Mouse (Mus musculus) erythroblast, adult 5-6 weeks (primary cell): Measurements from ENCODE around the gene Clec16a. TPM values are rescaled to one million over a fixed set of nuclear protein-coding genes. Genes with fewer than 3 reads are reported as not detected.

ENCODE experiments used
- ATAC-seq: replicated peaks from 2 replicates; pipeline ENCODE4 v1.8.0; 2016; ENCODE audit warnings: moderate number of reproducible peaks, mild to moderate bottlenecking, moderate TSS enrichment, inconsistent platforms; ENCODE audit not compliant: poor library complexity, low FRiP score, severe bottlenecking
- total RNA-seq, 2 experiments: library from RNA; stranded (forward) in 1 of 2; stranded (reverse) in 1 of 2; fragments of 150-400 nt in 1 of 2; fragments of 200-764, 138-1000 nt in 1 of 2; gene quantifications; 2 replicates each; pipeline versions ENCODE4 v1.2.3 to v1.2.4; 2015 to 2017; ENCODE audit warnings: low replicate concordance in 2 of 2

Gene Clec16a
- total RNA-seq, 2 experiments from 2014 or later, result 4.0 to 5.4 TPM

GRCm38 (mm10) chr16:10637898-10638297 is 92.8 kb downstream of the Clec16a start:
- no peak for ATAC-seq

DNA sequence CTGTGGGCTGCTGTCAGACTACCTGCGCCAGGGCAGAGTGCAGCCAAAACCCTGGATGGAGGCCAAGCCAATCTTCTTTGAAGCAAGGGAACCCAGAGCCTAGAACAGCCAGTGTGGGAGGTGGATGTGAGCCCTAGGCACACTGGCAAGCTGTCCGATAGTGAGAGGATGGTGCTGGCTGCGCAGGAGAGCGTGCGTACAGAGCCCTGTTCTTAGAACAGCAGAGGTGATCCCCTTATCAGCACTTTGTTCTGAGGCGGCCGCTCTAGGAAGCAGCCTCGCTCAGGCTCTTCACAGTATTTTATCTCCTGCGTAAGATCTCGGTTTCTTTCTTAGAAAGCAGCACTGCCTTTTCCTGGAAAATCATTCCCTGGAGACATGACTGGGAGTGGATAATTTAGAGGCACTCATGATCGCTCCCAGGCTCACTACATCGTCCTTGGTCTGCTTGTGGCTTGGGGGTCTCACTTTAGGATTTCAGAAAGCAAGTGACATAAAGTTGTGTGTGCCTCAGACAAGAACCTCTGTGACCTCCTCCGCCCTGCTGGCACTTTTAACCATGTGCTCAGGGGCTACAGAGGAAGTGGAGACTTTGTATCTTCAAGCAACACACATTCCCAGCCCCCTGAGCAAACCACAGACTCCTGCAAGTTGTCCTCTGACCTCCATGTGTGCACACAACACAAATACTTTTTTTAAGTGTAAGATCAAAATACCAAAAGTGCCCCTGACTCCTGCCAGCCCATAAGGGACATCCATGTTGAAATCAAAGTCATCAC is 94.2 kb downstream of the Clec16a start:
- no peak for ATAC-seq

DNA sequence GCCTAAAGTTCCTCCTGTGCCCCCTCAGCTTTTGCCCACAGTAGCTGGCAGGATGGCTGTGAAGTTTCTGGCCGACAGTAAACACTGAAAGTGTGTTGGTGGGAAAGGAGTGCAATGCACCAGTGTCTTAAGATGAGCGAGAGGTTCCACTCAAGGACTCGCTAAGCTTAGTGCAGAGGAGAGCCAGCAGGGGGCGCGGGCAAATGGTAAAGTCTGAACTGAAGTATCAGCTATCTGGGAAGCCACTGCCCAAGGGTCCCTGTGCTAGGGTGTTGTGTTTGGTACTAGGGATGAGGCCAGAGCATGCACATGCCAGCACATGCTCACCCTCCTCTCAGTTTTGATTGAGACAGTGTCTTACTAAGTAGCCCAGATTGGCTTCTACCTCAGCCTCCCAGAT is 94.9 kb downstream of the Clec16a start:
- ATAC-seq, result peak; percentile 60; the same call in 1 of the 2 replicates

GRCm38 (mm10) chr16:10641146-10641545 is 96.0 kb downstream of the Clec16a start:
- ATAC-seq, result no peak

DNA sequence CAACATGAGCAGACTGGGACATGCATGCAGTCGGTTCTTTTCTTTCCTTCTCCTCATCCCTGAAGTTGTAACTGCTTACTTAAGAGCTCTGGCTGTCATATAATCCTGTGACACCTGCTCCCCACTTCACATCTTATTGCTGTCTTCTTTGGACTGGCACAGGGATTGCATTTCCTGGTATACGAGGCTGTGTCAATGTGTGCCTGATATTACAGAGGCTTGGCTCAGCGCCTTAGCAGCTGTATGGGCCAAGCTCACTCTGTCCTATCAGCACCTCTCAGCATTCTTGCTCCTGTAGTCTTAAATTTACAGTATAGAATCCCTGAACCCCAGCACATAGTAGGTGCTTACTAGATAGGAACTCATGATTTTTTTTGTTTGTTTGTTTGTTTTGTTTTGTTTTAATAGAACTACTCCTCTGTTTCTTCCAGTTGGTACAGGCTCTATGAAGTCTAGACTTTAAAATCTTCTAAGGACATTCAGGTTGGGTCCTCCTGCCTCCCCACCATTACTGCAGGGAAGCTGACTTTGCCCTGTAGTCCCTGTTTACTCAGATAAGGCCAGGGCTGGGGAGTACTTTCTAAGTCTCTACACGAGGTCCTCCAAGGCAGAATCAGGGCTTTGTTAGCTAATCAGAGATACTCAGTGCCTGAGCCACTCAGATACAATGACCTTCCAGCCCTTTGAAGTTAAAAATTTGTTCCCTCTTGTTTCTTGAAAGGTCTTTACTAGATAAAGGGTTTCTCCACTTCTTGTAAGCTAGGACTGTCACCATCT is 97.9 kb downstream of the Clec16a start:
- no peak for ATAC-seq

GRCm38 (mm10) chr16:10644238-10644637 is 99.1 kb downstream of the Clec16a start:
- ATAC-seq, result no peak

DNA sequence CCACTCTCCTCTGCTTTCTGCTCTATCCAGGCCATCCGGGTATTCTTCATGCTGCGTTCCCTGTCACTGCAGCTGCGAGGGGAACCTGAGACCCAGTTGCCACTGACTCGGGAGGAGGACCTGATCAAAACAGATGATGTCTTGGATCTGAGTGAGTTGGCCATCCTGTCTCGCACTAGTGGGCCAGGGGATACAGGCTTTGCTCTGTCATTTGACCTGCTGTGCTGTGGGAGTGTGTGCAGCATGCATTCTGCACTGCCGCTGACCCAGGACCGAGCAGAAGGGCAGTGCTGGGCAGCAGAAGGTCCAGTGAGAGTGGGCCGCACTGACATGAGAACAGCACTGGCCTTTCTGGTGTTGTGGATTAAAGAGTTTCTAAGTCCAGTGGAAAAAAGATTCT is 99.6 kb downstream of the Clec16a start:
- no peak for ATAC-seq

- no peak for ATAC-seq
Observed at GRCm38 (mm10) chr16:10651804-10652203, 106.7 kb downstream of the Clec16a start.

DNA sequence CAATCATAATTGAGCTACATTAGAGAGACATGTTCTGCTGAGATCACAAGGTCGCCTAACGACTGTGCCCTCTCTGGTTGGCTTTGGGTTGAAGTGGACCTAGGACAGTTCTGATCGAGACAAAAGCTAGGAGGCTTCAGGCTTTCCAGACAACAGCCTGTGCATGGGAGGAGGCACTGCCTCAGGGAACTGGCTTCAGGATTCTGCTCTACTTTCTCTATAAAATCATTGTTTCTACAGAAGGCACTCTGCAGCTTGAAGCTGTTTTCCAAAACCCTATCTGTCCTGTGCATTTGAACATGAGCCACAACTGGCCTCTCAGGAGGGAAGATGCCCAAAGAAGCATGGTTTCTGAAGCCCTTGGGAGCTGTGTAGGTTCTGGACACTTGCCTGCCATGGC is 107.8 kb downstream of the Clec16a start:
- ATAC-seq, result no peak

DNA sequence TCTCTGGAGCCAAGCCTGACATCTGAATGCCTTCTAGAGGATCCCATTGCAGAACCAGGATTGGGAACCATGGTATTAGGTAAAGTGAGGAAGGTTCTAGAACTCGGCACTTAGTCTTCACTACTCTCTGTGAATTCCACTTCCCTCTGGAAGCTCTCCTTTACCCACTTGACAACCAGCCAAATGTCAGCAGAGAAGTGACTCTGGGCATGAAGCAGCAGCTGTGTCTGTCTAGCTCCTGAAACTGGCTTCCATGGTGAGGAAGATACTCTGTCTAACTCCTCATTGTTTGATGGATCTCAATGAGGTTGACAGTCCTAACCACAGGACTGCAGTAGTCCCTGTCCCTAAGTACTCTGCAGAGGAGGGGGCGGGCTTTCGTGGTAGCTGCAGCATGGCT is 110.1 kb downstream of the Clec16a start:
- no peak for ATAC-seq

DNA sequence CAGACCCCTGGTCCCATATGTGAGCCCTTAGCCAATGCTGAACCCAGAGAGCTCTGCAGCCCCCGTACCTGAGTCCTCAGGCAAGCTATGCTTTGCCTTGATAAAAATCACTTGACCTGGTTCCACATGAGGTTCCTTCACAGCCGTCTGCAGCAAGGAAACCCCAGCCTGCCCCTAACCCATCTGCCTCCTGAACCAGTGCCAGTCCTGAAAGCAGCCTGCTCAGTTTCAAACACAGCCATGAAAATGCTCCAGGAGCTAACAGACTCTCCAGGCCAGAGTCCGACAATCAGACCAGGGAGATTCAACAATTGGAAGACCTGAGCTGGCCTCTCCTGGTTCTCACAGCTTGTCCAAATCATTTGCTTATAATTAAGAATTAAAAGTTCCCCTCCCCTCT is 110.8 kb downstream of the Clec16a start:
- ATAC-seq, result no peak

- ATAC-seq, result no peak
Observed at GRCm38 (mm10) chr16:10656461-10656860, 111.3 kb downstream of the Clec16a start.

- ATAC-seq, result no peak
Observed at GRCm38 (mm10) chr16:10656939-10657338, 111.8 kb downstream of the Clec16a start.

GRCm38 (mm10) chr16:10659211-10659610 is 114.1 kb downstream of the Clec16a start:
- no peak for ATAC-seq

DNA sequence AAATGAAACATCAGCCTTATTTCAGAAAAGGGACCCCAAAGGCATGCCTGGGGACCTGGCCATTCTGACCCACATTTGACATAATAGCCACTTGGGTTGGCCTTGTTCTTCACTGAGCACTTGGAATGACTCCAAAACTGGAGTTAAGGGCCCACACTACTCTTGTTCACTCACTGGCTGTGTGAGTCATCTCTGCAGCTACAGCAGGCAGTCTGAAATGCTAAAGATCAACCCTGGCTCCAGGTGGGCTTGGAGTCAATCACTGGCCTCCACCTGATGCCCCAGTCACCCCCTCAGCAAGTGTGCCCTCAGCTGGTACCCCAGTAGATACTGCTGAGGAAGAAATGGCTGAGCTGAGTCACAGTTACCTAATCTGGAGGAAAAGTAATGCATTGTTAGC is 115.4 kb downstream of the Clec16a start:
- no peak for ATAC-seq

DNA sequence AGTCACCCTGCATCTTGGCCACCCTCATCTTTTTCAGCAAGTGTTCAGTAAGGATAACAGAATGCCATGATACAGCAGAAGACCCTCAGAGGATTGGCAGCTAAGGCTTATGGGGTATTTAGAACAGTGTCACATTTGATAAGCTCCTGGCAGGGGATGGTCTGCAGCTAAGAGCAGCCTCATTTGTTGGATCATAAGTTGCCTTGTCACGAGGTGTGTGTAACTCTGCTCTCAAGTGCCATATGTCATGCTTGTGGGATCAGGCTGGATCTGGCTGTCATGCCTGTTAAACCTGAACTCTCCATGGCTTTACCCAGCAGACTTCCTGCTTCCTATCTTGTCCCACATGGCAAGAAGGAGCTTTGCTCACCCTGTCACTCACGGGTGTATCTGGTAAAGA is 116.2 kb downstream of the Clec16a start:
- no peak for ATAC-seq

GRCm38 (mm10) chr16:10663890-10664731 is 119.0 kb downstream of the Clec16a start:
- ATAC-seq, result no peak

DNA sequence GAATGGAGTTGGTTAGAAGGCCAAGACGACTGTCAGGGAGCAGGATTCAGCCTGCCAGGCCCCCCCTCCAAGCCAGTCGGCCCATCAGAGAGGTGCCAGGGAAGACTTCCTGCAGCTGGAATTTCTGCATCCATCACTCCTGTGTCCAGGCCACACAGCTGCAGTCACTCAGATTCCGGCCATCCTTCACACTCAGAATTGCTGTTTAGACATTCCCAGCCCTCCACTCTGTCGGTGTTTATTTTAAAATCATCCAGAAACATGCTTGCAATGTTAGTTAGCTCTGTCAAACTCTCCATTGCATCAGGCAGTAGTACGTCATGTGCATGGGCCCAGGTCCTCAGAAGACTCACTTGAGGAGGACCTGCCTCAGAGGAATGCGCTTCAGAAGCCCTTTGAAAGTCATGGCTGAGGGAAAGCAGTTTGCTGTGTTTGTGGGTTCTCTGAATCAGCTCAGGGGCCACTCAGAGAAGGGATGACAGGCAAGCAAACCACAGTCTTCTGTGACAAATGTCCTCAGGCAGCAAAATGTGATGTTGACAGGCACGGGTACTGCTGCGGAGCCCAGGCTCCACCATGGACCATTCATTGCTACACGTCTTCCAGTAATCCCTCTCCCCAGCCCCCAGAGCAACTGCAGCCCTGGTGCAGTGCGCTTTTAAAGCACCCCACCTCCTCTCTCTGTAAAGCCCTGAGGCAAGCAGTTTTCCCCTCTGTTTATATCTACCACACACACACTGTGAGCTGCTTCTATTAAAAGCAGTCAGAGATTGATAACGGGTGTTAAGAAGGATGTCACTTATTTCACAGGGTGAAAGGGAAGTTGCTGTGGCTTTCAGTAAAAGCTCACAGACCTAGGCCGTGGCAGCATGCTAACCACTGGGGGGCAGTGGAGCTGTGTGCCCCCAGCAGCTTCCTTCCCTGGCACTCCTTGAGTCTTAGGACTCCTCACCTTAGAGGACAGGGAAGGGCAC is 120.1 kb downstream of the Clec16a start:
- no peak for ATAC-seq

DNA sequence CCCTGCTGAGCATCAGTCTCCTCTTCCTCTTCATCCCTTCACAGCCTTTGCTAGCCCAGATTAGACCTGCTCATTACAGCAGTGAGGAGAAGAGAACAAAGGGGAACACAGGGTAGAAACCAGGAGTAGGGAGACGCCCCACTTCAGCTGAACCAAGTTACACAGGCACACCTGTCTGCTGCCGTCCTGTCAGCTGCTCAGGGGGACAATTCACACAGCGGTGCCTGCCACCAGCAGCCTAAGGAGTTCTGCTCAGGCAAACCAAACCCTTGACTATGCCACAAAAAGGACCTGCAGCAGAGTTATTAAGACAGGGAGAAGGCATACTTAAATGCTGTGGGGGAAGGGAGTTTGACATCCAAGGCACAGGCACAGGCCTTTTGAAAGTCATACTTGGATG is 121.6 kb downstream of the Clec16a start:
- ATAC-seq, result no peak
